Mouse (Mus musculus): ENCODE results near the gene 4430402I18Rik.

The 4430402I18Rik gene

GRCm38 (mm10) chr19:28968178-28968577 is 578 bp upstream of the 4430402I18Rik start:
- in situ Hi-C loops (cut with MseI, MboI): no loop called here

GRCm38 (mm10) chr19:28964552-28964903 is 3.1 kb downstream of the 4430402I18Rik start:
- in situ Hi-C loops (cut with MseI, MboI): no loop called here

DNA sequence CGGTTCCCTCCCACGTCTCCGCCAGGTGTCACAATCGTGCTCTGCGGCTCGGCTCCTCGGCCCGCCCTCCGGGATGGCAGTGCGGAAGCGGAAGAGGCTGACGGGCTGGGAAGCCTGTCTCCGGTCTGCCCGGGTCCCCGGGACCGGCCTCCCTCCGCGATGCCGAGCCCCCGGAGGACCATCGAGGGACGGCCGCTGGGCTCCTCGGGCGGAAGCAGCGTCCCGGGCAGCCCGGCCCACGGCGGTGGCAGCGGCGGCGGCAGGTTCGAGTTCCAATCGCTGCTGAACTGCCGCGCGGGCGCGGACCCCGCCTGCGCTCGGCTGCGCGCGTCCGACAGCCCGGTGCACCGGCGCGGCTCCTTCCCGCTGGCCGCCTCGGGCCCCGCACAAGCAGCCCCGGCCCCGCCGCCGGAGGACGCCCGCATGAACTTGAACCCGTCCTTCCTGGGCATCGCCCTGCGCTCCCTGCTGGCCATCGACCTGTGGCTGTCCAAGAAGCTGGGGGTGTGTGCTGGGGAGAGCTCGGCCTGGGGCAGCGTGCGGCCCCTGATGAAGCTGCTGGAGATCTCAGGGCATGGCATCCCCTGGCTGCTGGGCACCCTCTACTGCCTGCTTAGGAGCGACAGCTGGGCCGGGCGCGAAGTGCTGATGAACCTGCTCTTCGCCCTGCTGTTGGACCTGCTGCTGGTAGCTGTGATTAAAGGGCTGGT is 3.6 kb downstream of the 4430402I18Rik start, which contains the start of gene Plpp6:
Gene Plpp6 (plus strand): TSS at position 112 of the 710 bp plus-strand sequence.
- in situ Hi-C loops (cut with MseI, MboI): no loop called here

DNA sequence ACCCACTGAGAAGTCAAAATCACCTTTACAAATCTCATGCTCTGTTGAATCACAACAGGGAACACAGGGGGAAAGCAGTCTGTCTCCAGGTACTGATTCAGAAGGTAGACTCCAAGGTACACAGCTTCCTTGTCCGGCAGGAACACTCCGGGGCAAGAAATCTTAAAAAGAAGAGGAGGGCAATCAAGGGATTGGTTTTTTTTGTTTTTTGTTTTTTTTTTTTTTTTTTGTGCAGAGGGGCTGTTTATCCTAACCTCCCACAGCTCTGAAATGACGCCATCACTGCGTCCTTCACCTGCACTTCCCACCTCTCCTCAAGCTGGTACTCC is 4.1 kb downstream of the 4430402I18Rik start:
- in situ Hi-C loops (cut with MseI, MboI): no loop called here

GRCm38 (mm10) chr19:28963113-28963512 is 4.5 kb downstream of the 4430402I18Rik start:
- in situ Hi-C loops (cut with MseI, MboI): no loop called here

DNA sequence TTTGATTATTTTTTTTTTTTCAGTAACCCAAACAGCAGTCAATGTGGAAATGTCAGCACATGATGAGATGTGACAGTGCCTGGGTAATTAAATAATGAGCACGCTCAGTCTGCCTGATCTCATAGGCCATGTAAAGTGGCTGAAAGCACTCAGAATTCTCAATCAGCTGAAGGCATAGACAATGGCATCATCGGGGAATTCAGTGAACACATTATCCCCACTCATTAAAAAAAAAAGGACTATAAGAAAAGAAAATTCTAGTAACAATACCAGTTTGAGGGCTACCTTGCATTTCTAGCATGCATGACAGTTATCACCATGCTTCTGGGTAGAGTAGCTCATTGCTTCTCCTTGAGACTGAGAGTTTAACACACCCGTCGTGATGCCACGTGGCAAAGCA is 16.3 kb downstream of the 4430402I18Rik start:
- in situ Hi-C loops (cut with MseI, MboI): no loop called here

- in situ Hi-C loops (cut with MseI, MboI): no loop called here
Measured at GRCm38 (mm10) chr19:28947311-28947710, 20.3 kb downstream of the 4430402I18Rik start.

GRCm38 (mm10) chr19:28946782-28947181 is 20.8 kb downstream of the 4430402I18Rik start:
- in situ Hi-C loops (cut with MseI, MboI): no loop called here

GRCm38 (mm10) chr19:28941271-28941670 is 26.3 kb downstream of the 4430402I18Rik start:
- in situ Hi-C loops (cut with MseI, MboI): no loop called here

- in situ Hi-C loops (cut with MseI, MboI): no loop called here
Measured at GRCm38 (mm10) chr19:28940135-28940874, 27.3 kb downstream of the 4430402I18Rik start.

DNA sequence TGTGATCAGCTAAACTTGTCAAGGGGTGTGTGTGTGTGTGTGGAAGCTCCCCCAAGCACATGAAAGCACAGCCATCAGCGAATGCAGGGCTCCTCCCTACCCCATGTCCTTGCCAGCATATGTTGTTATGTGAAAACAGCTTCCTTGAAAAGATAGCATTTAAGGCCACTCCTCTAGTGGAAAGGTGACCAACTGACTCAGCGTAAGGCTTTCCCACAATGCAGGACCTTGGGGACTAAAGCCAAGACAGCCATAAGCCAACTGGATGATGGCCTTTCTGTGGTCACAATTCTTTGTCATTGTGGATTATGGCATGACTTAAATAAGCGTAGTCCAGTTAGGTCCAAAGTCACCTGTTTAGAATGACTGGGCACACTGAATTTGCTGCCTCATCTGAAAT is 32.7 kb downstream of the 4430402I18Rik start:
- in situ Hi-C loops (cut with MseI, MboI): no loop called here

DNA sequence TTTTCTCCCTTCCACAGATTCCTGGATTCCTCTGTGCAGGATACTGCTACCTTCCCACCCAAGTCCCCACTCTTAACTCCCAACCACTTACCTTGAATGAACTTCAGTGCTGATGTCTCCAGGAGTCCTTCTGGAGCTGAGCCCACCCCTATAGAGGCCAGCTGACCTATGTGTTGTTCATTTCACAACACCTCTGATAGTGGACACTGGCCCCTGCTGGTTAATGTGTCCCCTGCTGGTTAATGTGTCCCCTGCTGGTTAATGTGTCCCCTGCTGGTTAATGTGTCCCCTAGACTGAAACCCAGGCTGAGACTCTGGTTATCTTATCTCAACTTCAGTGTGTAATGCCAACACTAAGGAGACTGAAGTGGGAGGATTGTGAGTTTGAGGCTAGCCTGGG is 38.6 kb downstream of the 4430402I18Rik start:
- in situ Hi-C loops (cut with MseI, MboI): no loop called here

GRCm38 (mm10) chr19:28927396-28927795 is 40.2 kb downstream of the 4430402I18Rik start:
- in situ Hi-C loops (cut with MseI, MboI): no loop called here

DNA sequence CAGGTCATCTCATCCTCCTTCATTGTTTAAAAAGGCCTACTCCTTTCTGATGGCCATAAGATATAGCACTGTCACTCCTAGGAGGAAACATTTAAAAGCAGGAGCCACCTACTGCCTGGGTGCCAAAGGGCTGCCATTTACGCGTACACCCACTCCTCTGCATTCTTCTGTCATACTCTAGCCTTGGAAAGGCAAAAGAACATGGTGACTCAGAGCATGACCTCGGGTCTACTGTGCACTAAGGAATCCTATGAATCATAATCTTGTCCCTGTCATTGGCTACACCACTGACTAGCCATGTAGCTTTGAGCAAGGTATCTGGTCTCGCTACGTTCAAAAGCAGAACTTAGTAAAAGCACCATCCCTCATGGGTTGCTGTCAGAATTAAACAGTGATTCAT is 41.2 kb downstream of the 4430402I18Rik start:
- in situ Hi-C loops (cut with MseI, MboI): no loop called here

DNA sequence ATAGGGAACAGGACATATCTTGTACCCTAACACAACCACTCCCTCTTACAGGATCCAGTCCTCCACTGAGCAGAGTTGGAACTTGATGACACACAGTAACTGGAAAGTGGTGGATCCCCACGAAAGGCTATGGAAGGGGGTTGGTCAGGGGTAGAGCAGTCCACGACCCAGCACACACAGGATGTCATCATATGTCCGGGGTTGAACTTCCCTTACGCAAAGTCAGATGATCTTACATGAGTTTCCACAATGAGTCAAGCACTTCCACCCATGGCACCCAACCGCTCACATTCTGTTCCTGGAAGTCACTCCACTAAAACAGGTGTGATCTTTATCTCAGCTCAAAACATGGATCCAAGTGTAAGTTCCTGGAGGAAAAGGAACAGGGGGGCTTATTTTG is 49.8 kb downstream of the 4430402I18Rik start:
- in situ Hi-C loops (cut with MseI, MboI): no loop called here

DNA sequence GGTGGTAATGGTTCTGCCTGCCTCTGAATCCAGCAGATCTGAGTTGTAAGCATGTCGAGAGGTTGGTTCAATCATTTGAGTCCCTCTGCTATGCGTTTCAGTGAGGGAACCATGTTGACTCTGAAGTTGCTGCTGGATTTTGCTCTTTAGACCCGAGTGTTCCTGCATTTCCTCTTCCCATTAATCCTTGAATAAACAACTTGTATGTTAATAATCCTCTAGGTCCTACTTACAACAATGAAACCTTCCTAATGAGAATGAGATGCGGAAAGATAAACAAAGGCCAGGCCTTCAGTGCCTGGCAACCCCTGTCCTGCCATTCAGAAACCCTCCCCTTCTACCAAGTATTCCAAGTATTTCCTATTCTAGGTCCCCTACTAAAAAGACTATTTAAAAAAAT is 51.1 kb downstream of the 4430402I18Rik start:
- in situ Hi-C loops (cut with MseI, MboI): no loop called here

GRCm38 (mm10) chr19:28915602-28916250 is 51.9 kb downstream of the 4430402I18Rik start:
- in situ Hi-C loops (cut with MseI, MboI): no loop called here

DNA sequence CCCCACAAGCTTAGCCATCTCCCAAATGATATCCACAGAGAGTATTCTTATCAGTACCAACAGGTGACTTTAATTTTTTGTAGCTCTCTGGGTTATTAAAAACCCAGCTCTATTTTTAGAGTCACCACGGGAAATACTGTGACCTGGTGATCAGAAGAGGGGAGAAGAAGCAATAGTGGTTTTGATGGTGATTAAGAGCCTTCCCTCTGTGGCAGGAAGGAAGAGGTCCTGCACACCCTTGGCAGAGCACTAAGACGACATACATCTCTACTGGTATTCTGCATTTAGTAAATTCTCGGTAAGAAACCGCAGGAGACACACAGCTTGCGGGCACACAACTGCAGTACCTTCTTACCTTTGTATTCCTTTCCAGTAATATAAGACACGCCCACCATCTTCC is 53.0 kb downstream of the 4430402I18Rik start:
- in situ Hi-C loops (cut with MseI, MboI): no loop called here

DNA sequence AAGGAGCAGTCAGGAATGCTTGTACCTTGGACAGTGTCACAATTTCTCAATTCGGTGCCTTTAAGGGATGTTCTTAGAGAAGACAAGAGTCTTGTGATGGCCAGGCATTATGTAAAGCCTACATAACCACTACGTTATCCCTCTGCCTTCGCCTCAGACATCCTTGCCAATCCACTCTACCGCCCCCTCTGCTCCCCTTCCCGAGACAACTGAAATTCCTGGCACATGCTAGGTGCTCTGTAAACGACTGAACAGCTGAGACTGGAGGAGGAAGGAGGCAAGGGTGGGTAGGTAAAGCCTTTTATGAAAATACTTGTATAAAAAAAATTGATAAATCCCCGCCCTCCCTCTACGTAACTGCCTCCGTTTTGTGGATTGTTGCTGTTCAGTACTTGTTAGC is 58.9 kb downstream of the 4430402I18Rik start:
- in situ Hi-C loops (cut with MseI, MboI): no loop called here

DNA sequence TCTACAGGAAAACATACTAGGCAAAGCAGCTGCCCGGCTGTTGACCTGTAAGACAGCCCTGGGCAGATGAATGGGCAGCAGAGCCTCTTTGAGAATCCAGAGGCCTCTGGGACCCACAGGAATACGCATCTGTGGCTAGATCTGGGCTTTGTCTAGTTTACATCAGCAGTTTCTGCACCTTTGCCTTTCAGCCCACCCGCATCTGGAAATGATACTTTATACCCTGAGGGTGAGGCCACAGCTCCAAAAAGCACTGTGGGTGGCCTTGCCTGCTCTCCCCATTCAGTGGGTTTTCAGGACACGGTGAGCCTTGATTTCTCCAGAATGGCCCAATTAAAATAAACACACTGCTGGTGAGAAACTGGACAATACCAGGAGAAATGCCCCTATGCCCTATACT is 59.4 kb downstream of the 4430402I18Rik start:
- in situ Hi-C loops (cut with MseI, MboI): no loop called here

GRCm38 (mm10) chr19:28903536-28904119 is 64.0 kb downstream of the 4430402I18Rik start:
- in situ Hi-C loops (cut with MseI, MboI): no loop called here

- in situ Hi-C loops (cut with MseI, MboI): no loop called here
Measured at GRCm38 (mm10) chr19:28902806-28903205, 64.8 kb downstream of the 4430402I18Rik start.

Measured in mouse trophoblast stem cell (cell line).